Mouse (Mus musculus) MN1 (cell line): ENCODE data around the gene Trat1.

ENCODE experiments used
- DNase-seq: peaks from one replicate; pipeline ENCODE4 v3.0.0-alpha.2; 2016; ENCODE audit warnings: low spot score

The Trat1 gene

DNA sequence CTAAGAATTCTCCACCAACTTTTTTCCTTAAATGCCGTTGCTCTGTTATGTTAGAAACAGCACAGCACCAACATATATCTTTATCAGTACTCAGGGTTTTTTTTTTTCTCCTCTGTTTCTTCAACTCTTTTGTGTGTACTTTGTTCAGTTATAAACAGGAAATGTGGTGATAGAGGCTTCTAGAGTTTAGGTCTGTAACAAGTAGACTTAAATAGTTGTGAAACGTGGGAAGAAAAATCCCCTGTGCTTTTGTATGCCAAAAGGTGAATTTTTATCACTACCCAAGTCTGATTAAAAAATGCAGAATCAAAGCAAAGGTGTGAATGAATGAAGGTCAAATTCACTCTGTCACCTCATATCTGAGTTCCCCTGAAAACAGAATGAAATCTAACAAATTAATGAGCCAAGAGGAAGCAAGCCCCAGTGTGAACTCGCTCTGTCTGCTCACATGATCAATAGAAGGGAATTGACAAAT lies at the start of gene Trat1:
Gene Trat1 (minus strand): TSS at position 51 of the 475 bp plus-strand sequence.
- DNase-seq = no peak

DNA sequence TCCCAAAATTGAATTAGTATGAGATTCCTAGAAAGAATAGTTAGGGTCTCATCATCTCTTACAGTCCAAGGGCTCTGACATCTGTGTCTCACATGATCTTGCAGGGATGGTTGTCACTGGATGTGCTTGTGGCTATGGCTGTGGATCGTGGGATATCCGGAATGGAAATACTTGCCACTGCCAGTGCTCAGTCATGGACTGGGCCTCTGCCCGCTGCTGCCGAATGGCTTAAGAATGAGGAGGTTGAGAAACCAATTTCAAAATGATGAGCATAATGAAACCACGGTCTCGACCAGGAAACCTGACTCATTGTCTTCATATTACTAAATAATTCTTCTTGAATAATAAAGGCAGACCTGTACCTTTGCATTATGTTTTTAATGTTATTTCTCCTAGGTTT lies 46.7 kb upstream of the Trat1 start:
- no peak for DNase-seq

DNA sequence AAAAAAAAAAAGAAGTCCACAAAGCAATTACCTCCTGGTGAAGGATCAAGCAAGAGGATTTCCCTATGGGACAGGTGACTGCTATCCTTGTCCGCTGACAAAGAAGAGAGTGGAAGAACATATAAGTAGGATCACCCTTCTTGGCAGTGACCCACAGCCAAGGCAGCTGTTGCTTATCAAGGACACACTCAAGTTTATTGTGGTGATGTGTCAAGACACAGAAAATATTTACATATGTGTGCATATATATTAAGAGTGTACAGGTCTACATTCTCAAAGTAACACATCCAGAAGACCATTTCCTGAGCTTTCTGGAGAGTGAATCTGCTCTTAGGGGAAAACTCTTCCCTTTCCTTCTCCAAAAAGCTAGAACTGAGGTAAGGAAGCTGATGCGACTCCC lies 44.9 kb upstream of the Trat1 start, which contains the start of gene Retnlb:
Gene Retnlb (plus strand): TSS at position 162 of the 400 bp plus-strand sequence.
- DNase-seq = no peak

DNA sequence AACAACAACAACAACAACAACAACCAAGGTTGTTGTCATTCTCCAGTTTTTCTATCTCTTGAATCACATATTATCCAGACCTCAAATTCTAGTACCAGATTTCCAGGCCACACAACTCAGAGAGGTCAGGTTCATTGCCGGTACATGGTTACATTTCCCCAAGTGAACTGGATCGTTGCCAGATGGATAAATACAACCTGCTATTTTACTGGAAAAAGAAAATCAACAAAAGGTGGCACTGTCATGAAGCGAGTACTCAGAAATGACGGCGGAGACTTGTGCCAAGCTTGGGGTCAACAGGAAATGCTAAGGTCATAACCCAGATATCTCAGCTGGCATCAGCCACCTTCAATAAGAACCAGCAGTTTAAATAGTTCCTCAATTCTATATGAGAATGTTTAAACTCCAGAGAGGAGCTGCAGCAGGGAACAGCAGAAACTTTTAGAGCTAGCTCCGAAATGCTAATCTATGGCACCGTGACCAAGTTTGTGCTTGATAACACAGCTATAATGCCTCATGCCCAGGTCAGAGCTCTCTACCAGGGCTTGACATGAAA lies 40.1 kb upstream of the Trat1 start:
- DNase-seq = no peak

DNA sequence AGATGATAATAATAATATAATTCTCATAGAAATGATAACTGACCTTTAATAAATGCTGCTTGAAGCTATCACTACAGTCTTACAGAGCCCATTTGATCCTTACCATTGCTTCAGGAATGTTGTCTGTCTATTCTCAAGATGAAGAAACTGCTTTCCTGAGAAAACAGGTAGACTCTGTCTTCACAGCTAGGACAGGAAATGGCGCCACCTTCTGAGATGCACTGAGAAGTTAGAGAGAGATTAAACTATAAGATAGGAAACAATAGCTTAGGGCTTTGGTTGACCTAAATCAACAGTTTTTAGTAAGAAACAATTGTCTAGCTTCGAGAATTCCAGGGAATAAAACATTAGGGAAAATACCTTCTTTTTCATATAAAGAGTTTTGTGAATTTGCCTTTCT lies 37.6 kb upstream of the Trat1 start:
- DNase-seq = no peak

DNA sequence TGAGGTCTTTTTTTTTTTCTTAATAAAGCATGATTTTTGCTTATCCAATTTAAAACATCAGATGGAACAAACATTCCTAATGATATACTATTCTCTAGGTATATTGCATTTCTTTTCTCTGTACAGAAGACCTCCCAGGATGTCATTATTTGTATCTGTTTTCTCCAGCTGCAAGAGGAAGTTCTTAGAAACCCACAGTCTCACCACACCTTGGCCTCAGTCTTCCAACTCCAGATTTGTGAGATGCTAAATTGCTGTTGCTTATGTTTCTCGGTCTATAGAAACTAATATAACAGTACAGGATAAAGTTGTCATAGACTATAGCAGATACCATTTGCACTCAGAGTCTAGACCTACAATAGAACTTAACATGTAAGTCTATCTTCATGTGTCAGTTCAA lies 34.7 kb upstream of the Trat1 start:
- DNase-seq = no peak

DNA sequence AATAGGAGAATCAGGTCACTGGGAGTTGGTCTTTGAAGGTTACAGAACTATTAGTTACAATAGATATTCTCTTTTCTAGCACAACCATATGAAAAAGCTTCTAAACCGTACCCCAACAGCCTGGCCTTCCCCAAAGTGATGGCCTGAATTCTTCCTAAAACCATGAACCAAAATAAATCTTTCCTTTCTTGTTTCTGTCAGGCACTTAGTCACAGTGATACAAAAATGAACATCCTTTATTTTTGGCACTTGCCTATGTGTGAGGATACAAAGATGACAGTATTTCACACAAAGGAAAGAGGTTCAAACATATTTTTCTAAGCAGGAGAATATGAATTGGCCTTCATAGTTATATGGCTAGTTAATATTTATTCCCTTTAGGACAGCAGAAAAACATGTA lies 33.6 kb upstream of the Trat1 start:
- no peak for DNase-seq

DNA sequence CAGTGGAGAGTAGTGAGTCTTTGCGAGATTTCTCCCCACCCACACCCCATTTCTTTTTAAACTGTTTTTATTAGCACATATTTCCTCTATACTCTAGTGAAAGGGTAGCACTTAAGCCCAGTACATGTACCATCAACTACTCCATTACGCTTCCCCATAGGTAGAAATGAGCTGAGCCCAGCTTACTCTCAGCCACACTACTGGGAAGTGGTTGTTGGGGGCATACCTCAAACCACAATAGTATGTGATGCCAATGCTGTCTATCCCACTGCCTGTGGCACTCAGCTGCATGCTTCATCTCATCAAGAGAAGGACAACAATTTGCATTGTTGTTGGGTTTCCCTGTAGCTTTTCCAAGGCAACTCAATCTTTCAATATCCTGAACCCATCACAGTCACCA lies 29.1 kb upstream of the Trat1 start:
- no peak for DNase-seq

DNA sequence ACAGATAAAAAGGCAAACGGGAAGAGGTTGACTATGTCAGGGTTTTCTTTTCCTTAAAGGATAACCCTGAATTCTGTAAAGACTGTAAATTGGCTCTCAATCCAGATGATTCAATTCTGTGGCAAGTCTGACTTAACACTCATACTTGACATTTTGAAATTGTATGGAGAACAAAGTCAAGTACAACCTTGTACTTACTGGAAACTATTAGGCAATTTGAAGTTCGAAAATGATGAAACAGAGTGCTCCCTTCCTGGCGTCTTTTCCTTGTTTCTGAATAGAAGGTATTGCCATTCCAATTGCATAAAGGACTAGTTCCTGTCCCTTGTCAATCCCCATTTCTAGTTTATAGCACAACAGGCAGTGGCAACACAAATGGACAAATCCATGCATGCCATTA lies 27.6 kb upstream of the Trat1 start:
- DNase-seq = no peak

DNA sequence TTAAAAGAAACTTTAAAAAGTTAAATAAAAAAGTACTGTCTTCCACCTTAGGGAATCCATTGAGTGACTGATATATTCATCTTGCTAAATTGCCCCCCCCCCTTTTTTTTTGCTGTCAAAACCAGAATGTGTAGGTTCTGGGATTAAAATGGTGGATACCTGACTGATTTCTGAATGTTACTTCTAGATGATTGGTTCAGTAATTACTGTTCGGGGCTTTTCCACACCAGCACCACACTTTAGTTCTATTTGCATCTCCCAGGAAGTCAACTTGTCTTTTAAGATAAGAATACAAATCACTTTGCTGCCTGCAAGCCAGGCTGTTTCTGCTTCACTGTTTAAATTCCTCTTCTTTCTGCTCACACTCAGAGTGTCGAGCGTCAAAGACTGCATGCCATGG lies 26.5 kb upstream of the Trat1 start:
- DNase-seq = no peak

DNA sequence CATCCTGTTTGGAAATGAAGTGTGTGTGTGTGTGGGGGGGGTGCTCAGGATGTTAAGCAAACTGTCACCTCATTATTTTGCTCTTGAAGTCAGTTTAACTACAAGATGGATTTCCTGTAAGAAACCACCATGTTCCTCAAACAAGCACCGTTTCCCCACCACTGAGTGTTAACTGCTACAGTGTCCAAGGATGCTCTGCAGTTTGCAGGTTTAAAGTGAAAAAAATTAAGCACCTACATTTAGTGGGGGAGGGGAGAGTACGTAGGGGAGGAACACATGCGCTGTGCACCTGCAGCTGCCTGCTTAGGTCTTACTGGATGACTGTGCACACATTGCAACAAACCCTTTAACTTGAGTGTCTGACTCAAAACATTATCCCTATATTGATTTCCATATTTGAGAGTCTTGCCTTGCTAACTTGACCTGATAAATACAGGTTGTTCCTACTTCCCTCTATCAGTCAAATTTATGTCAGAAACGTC lies 16.9 kb upstream of the Trat1 start:
- no peak for DNase-seq

DNA sequence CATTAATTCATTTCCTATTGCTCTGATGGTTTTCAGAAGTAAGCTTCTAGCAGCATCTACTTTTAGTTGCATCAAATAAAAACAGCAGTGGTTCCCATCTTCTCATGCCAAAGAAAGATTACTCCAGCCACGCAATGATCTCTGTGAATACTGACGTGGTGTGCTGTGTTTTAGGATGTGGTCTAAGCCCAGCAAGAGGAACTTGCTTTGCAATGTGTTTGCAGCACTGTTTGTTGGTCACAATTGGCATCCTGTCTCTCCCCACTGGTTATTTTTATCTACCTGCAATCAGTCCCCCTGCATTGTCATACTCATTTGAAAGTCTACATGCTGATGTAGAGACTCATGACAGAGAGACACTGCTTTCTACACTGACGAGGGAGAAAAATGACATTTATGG lies 14.4 kb upstream of the Trat1 start:
- DNase-seq = no peak

DNA sequence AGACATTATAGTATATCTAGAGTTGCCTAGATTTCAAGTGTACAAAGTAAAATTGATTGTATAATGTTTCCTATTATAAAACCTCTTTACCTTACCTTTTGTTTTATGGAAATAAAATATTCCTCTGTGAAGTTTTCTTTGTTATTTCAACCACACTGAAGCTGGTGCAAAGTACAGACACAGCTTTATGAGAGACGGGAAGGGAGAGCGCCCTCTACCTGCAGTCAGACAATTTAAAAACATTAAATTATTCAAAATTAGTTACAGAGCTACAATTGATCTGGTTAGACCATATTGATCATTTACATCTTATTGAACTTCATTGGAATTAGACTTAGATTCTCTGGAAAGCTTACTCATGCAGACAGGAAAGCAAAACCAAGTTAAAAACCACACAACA lies 5.4 kb upstream of the Trat1 start:
- DNase-seq = no peak

DNA sequence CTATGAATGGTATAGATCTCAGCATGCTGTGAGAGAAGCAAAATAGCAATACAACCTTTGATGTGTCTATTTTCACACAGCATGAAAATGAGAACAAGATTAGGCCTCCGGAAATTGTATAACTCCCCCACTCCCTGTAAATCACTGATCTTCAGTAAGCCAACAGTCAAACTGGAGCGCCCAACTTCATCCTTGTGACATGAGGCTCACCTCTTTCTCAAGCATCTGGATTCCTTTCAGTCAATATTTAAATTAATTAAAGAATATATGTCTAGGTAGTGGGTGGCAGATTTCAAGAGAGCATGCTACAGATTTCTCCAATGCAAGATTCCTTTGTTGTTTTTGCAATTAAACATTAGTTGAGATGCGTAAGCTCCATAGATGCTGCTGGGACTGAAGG lies 2.6 kb downstream of the Trat1 start:
- DNase-seq = no peak

DNA sequence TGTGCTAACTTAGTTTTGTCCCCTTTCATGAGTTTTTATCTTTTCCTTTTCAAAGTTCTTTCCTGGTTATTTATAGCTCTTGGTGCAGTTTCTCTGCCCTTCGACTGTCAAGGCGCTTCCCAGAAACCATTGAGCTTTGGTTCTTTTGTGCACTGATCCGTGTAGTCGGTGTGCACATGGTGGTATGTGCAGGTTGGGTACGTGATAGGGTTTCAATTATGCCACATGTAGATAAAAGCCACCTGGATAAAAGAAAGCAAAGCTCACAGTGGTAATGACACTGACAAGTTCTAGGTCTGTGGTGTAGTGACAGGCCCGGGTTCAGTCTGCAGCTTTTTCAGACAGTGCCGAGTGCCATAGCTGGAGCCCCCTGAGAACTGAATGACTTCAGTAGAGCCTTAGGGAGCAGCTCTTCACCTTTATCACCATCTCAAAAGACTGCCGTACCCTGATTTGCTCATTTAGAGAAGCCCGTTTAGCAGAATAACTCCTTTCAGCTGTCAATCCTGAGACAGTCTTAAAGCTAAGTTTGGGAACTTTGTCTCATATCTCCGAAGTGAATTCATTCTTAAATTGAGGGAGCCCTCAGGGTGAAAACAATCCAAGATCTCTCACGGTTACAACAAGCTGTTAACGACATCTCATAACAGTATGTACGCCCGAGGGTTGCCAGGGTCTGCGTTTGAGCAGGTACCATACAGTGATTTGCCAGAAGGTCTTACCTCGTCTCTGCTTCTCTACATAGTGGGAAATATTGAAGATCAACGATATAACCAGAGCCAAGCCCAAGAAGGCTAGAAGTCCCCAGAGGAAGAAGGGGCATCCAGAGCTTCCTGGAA lies 11.0 kb downstream of the Trat1 start:
- DNase-seq = no peak

DNA sequence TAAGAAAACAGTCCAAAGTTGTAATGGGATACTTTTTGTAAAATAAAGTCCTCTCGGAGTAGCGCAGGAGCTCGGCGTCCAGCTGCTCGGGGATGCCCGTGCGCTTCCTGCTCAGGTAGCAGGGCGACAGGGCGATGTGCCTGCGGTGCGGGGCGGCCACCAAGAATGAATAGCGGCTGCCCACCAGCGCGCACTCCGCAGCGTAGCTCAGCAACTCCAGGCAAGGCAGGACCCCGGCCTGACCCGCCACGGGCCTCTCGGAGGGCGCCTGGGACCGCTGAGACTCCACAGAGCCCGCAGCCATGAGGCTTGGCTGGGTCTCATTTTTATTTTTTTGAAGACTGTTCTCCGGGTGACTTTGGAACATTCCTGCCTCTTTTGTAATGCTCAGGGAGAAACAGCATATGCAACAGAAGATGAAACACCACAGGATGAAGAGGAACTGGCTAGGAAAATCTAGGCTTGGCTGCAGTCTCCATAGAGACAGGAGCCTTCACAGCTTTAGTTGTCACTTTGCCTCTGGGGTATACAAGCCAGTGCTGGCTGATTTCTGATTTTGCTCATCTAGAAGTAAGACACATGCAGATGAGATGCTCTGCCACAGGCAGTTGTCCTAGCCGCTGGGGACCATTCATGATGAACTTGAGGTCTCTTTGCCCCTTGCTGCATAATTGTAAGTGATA lies 21.5 kb downstream of the Trat1 start:
- no peak for DNase-seq

DNA sequence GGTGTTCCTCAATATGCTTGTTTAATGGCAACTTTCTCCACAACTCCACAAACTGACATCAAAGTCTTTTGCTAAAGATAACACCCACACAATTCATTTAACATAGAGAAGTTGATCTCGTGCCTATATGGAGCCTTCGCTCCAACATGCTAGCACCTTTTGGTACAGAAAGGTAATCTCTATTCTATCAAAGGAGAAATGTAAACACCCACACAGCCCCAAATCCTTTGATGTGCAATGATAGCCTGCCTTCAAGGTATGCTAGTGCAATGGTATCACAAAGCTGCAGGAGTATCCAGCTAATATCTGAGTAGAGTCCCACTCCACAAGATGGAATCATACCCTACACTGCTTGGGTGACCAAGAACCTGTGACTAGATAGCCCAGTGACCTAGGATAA lies 26.4 kb downstream of the Trat1 start:
- no peak for DNase-seq

DNA sequence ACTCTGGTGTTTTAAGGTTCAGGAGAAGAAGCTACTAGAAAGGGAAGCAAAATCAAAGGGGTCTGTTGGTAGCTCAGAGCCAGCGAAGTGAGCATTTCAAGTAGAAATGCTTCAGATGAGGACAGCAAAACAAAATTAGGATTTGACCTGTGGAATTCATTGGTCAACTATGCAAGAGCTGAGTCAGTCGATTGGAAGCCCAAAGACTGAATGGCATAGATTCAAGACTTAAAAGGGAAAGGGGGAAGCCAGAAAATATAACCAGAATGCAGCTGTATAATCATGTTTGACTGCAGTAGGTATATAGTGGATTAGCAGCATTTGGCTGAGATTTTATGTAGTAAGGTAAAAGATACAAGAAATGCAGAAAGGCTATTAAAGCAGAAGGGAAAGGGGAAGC lies 26.8 kb downstream of the Trat1 start:
- no peak for DNase-seq

DNA sequence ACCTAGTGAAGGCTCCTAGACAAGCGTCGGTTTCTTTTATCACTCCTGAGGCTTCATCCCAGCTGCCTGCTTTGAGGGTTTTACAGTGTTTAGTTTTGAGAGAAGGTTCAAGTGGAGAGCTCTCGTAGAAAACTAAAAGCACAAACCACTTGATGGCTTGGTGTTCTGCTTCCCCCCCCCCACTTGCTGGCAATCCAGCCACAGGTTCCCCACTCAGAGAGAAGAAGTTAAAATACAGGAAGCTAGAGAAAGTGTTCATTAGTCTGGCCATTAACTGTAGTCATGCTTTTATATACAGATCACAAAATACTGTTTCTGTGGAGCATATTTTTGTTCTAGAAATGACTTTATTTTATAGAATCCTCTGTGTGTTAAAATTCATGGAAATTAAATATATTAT lies 30.3 kb downstream of the Trat1 start:
- DNase-seq = no peak

DNA sequence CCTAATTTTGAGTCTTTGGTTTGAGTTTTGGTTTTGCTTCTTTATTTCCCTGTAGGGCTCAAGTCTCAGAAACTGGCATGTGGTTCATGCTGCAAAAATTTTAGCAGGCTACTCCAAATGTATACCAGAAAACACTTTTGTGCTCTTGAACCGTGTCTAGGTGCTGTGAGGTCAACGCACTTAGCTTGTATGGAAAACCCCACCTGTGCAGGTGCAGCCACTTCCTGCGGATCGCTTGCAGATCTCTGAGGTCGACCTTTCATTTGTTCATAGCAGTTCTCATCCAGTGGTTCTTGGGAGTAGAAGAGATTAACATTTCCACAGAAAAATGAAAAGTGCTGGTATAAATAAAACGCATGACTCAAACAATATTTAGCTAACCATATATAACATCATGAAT lies 31.8 kb downstream of the Trat1 start:
- no peak for DNase-seq

DNA sequence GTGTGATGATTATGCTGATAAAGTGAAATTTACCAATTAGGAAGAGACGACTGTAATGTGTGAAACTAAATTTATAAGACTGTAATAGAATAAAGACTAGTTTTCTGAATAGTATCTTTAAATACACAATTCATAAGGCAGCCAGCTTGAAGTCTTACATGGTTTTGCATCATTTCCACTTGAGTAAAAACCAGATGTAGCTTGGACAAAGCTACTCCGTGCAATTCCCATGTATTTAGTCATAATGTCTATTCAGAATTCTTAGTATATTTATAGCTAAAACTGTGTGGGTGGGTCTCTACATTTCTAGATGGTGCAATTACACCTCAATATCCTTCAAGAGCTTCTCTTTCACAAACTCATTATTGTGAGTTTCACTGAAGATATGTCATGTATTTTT lies 33.4 kb downstream of the Trat1 start:
- DNase-seq = peak; percentile 6

DNA sequence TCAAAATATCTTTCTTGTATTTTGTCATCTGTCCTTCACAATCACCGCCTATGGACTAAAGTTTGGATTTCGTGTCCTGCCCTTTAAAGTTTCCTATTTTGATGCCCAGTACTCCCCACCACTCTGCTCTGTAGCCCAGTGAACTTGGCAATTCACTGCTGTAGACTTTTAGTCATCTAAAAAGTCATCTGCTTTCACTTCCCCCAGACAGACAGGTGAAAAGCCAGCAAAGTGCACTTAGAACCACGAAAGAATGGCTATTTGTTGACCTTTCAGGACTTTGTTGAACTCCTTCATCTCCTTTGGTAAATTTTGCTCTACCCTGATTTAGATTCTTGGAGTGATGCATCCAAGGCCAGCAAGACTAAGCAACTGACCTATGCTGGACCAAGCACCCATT lies 34.9 kb downstream of the Trat1 start:
- DNase-seq = no peak

DNA sequence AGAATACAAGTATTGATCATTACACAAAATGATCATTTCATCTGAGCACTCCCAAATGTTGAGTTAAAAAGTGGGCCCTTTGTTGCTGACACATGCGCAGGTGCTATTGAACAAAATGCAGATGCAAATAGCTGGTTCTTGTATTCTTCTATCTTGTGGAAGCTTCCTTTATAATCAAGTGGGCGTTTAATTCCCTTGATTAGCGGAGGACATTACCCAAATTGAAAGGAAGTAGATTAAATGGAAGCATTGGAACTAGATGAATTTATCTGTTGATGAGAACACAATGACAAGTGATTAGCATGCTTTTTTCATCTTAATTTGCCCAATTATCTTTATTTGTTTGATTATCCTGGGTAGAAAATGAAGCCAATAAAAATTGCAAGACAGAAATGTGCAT lies 51.6 kb downstream of the Trat1 start:
- DNase-seq = no peak
